Mouse (Mus musculus) limb, embryonic 10.5 days (tissue): ENCODE measurements at regions not wholly inside any gene's neighbourhood (a gene's known extent, or its start where the extent isn't known, plus 50 kb on each side); places are given as distances from the start of the nearest gene placed in this dataset.
A peak's percentile ranks its signal among the peaks of the same experiment; 100 is the strongest.

Source experiments
- DNase-seq: peaks from one replicate; pipeline ENCODE4 v3.0.0-alpha.2; 2017; ENCODE audit warnings: low spot score
- H3K27ac ChIP-seq: fragments of 300-500 bp; sonication (generic); 2 replicates; pipeline ENCODE4 v1.5.1; 2016; ENCODE audit warnings: mild to moderate bottlenecking
- H3K27me3 ChIP-seq: fragments of 300-500 bp; sonication (generic); 2 replicates; pipeline ENCODE4 v1.6.1; 2016; ENCODE audit warnings: low read depth, mild to moderate bottlenecking; ENCODE audit not compliant: poor library complexity, severe bottlenecking
- H3K36me3 ChIP-seq: fragments of 300-500 bp; sonication (generic); 2 replicates; pipeline ENCODE4 v1.6.1; 2016; ENCODE audit warnings: mild to moderate bottlenecking, moderate library complexity
- H3K4me1 ChIP-seq: fragments of 300-500 bp; sonication (generic); 2 replicates; pipeline ENCODE4 v1.6.1; 2016
- H3K4me3 ChIP-seq: fragments of 300-500 bp; sonication (generic); 2 replicates; pipeline ENCODE4 v1.5.1; 2016; ENCODE audit warnings: mild to moderate bottlenecking, moderate library complexity
- H3K9me3 ChIP-seq: fragments of 300-500 bp; sonication (generic); replicated peaks from 2 replicates; pipeline ENCODE4 v1.6.1; 2016; ENCODE audit warnings: mild to moderate bottlenecking
- WGBS: fragments of 180-500 bp; shearing (Covaris S2); methylation state at CpG from one replicate; pipeline ENCODE4 v1.1.7; 2016; 5-methylcytosine and 5-hydroxymethylcytosine counted together

GRCm38 (mm10) chr10:87639339-87639738 lies 117.7 kb downstream of the Pah start:
- no peaks in the 10 kb centered on the region for H3K27me3 ChIP-seq
- 86% methylated on average over 2 of the region's 2 CpGs for WGBS
- no peaks in the 10 kb centered on the region for H3K4me1 ChIP-seq
- DNase-seq, result no peak
- no peak overlapping the region for H3K4me3 ChIP-seq
- no peak overlapping the region for H3K27ac ChIP-seq
- H3K36me3 ChIP-seq, result no peaks in the 10 kb centered on the region
- no peaks in the 10 kb centered on the region for H3K9me3 ChIP-seq

- Histone ChIP-seq H3K36me3 (no peaks in the 10 kb centered on the region), H3K9me3 (no peaks in the 10 kb centered on the region; the same call in 1 of the 2 replicates), H3K27me3 (no peaks in the 10 kb centered on the region), H3K27ac (no peak overlapping the region), H3K4me1 (no peaks in the 10 kb centered on the region), H3K4me3 (no peak overlapping the region)
- 13% methylated on average over 1 of the region's 1 CpGs for WGBS
- peak; percentile 32 for DNase-seq
Observed at GRCm38 (mm10) chr10:87649091-87649490, 127.5 kb downstream of the Pah start.

GRCm38 (mm10) chr10:87652139-87652740 lies 130.6 kb downstream of the Pah start:
- no peaks in the 10 kb centered on the region for H3K36me3 ChIP-seq
- no peaks in the 10 kb centered on the region for H3K4me1 ChIP-seq
- DNase-seq, result no peak
- no peak overlapping the region for H3K27ac ChIP-seq
- 84% methylated on average over 8 of the region's 8 CpGs for WGBS
- no peaks in the 10 kb centered on the region; the same call in 1 of the 2 replicates for H3K9me3 ChIP-seq
- H3K27me3 ChIP-seq, result no peaks in the 10 kb centered on the region
- H3K4me3 ChIP-seq, result no peak overlapping the region

GRCm38 (mm10) chr10:87654112-87654511 lies 132.5 kb downstream of the Pah start:
- Histone ChIP-seq H3K4me3 (no peak overlapping the region), H3K27ac (no peak overlapping the region), H3K27me3 (no peaks in the 10 kb centered on the region), H3K9me3 (no peaks in the 10 kb centered on the region; the same call in 1 of the 2 replicates), H3K36me3 (no peaks in the 10 kb centered on the region), H3K4me1 (no peaks in the 10 kb centered on the region)
- 86% methylated on average over 4 of the region's 4 CpGs for WGBS
- DNase-seq, result no peak

GRCm38 (mm10) chr10:87666020-87666718 lies 144.6 kb downstream of the Pah start:
- Histone ChIP-seq H3K27me3 (no peaks in the 10 kb centered on the region), H3K4me1 (no peaks in the 10 kb centered on the region), H3K27ac (no peak overlapping the region), H3K9me3 (no peaks in the 10 kb centered on the region), H3K36me3 (no peaks in the 10 kb centered on the region), H3K4me3 (no peak overlapping the region)
- WGBS, result 79% methylated on average over 9 of the region's 9 CpGs
- no peak for DNase-seq

GRCm38 (mm10) chr10:87666719-87667387 lies 145.3 kb downstream of the Pah start:
- Histone ChIP-seq H3K4me1 (no peaks in the 10 kb centered on the region), H3K9me3 (no peaks in the 10 kb centered on the region), H3K4me3 (no peak overlapping the region), H3K36me3 (no peaks in the 10 kb centered on the region), H3K27ac (no peak overlapping the region), H3K27me3 (no peaks in the 10 kb centered on the region)
- 85% methylated on average over 7 of the region's 7 CpGs for WGBS
- DNase-seq, result no peak

- no peaks in the 10 kb centered on the region for H3K36me3 ChIP-seq
- no peak for DNase-seq
- no peaks in the 10 kb centered on the region for H3K27me3 ChIP-seq
- H3K4me1 ChIP-seq, result peaks cover 1% of the 10 kb centered on the region; the same call in 1 of the 2 replicates
- H3K27ac ChIP-seq, result no peak overlapping the region
- 94% methylated on average over 10 of the region's 10 CpGs for WGBS
- no peaks in the 10 kb centered on the region for H3K9me3 ChIP-seq
- no peak overlapping the region for H3K4me3 ChIP-seq
Observed at GRCm38 (mm10) chr10:87667651-87668140, 146.1 kb downstream of the Pah start.

GRCm38 (mm10) chr10:87674740-87675420 lies 153.3 kb downstream of the Pah start:
- Histone ChIP-seq H3K4me1 (peaks cover 6% of the 10 kb centered on the region; the same call in 1 of the 2 replicates), H3K27me3 (no peaks in the 10 kb centered on the region), H3K4me3 (no peak overlapping the region), H3K27ac (no peak overlapping the region), H3K9me3 (no peaks in the 10 kb centered on the region), H3K36me3 (no peaks in the 10 kb centered on the region)
- DNase-seq, result no peak
- 87% methylated on average over 5 of the region's 5 CpGs for WGBS

GRCm38 (mm10) chr10:87676041-87676672 lies 154.6 kb downstream of the Pah start:
- Histone ChIP-seq H3K4me1 (peaks cover 6% of the 10 kb centered on the region; the same call in 1 of the 2 replicates), H3K36me3 (no peaks in the 10 kb centered on the region), H3K4me3 (no peak overlapping the region), H3K27ac (no peak overlapping the region), H3K9me3 (no peaks in the 10 kb centered on the region), H3K27me3 (no peaks in the 10 kb centered on the region)
- 74% methylated on average over 4 of the region's 4 CpGs for WGBS
- DNase-seq, result no peak

GRCm38 (mm10) chr10:87678984-87679383 lies 157.4 kb downstream of the Pah start:
- H3K9me3 ChIP-seq, result no peaks in the 10 kb centered on the region
- no peak overlapping the region for H3K4me3 ChIP-seq
- H3K36me3 ChIP-seq, result no peaks in the 10 kb centered on the region
- H3K27me3 ChIP-seq, result no peaks in the 10 kb centered on the region
- no peaks in the 10 kb centered on the region for H3K4me1 ChIP-seq
- DNase-seq, result no peak
- H3K27ac ChIP-seq, result no peak overlapping the region

- Histone ChIP-seq H3K27ac (no peak overlapping the region), H3K36me3 (no peaks in the 10 kb centered on the region), H3K27me3 (no peaks in the 10 kb centered on the region), H3K4me1 (0 out of 2 replicates have a peak, but pooled peaks cover 3% of the 10 kb centered on the region), H3K4me3 (no peak overlapping the region), H3K9me3 (no peaks in the 10 kb centered on the region)
- DNase-seq, result no peak
- WGBS, result 86% methylated on average over 4 of the region's 4 CpGs
Observed at GRCm38 (mm10) chr10:87686311-87686710, 164.7 kb downstream of the Pah start.

GRCm38 (mm10) chr10:87686785-87687184 lies 165.2 kb downstream of the Pah start:
- H3K4me3 ChIP-seq, result no peak overlapping the region
- 0 out of 2 replicates have a peak, but pooled peaks cover 3% of the 10 kb centered on the region for H3K4me1 ChIP-seq
- H3K27ac ChIP-seq, result no peak overlapping the region
- H3K9me3 ChIP-seq, result no peaks in the 10 kb centered on the region
- 91% methylated on average over 2 of the region's 2 CpGs for WGBS
- H3K27me3 ChIP-seq, result no peaks in the 10 kb centered on the region
- no peak for DNase-seq
- H3K36me3 ChIP-seq, result no peaks in the 10 kb centered on the region
